Mouse (Mus musculus): ENCODE measurements at regions not wholly inside any gene's neighbourhood (a gene's known extent, or its start where the extent isn't known, plus 50 kb on each side); places are given as distances from the start of the nearest gene placed in this dataset.
A peak's percentile ranks its signal among the peaks of the same experiment; 100 is the strongest.

DNA sequence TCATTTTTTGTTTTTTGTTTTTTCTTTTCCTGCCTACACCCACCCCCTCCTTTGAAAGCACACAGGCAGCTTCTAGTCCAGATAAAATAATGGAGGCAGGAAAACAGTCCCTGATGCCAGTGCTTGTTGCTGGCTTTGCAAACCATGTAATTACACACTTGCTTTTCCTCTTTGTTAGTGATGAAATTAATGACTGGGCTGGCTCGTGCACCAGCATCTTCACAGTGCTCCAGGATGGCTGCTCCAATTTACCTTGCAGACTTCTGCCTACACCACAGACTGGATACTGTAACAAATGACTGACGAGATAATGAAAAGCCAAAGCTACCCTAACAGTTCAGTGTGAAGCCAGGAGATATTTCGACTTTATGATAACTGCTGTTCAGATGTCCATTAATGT lies 262.6 kb upstream of the Lrrc7 start:
- no peaks in the 10 kb centered on the region for H3K27me3 ChIP-seq (ENCODE audit: control insufficient read depth, insufficient read depth, insufficient read length)
- TF ChIP-seq SRF (IDR thresholded peaks at IDR 0.05; ENCODE audit: control insufficient read depth, insufficient read length, low read depth) (no peak), CEBPB (IDR thresholded peaks at IDR 0.05; ENCODE audit: insufficient read depth, poor library complexity, severe bottlenecking) (no peak), TCF3 (IDR thresholded peaks at IDR 0.05; ENCODE audit: insufficient read length, low read depth) (no peak), POLR2AphosphoS2 (IDR thresholded peaks at IDR 0.05; ENCODE audit: insufficient read length, low read depth) (no peak), POLR2A (IDR thresholded peaks at IDR 0.05; ENCODE audit: insufficient read length, low read depth) (no peak), TCF12 (IDR thresholded peaks at IDR 0.05; ENCODE audit: insufficient read depth, poor library complexity, severe bottlenecking) (no peak), E2F4 (IDR thresholded peaks at IDR 0.05; ENCODE audit: insufficient read depth) (no peak), USF1 (IDR thresholded peaks at IDR 0.05; ENCODE audit: low read depth) (no peak)
- H3ac ChIP-seq (ENCODE audit: control insufficient read depth, insufficient read length), result no peak overlapping the region
- no peaks in the 10 kb centered on the region for H3K36me3 ChIP-seq (ENCODE audit: control insufficient read depth, insufficient read depth)
- H3K4me3 ChIP-seq, result no peak overlapping the region
- H3K4me2 ChIP-seq (ENCODE audit: low read depth), result no peak overlapping the region
- H3K79me2 ChIP-seq (ENCODE audit: control insufficient read depth, insufficient read depth), result no peaks in the 10 kb centered on the region

DNA sequence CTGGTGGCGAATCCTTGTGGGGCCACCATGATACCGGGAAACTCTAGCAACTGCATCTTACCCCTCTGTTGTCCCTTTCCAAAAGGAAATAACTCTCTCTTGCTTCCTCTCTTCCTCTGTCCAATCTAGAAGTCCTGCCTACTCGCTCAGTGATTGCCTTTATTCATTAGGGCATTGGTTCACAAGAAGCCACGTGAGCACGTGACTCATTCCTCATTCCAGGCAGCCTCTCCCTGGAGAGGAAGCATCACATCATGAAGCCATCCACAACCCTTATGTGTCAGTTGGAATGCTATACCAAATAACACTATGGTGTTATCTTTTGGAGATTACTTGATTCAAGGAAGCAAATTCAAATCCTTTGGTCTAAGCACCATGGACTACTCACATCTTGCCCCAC lies 215.6 kb upstream of the Lrrc7 start:
- H3K27me3 ChIP-seq (ENCODE audit: control insufficient read depth, insufficient read depth, insufficient read length), result no peaks in the 10 kb centered on the region
- H3K4me2 ChIP-seq (ENCODE audit: low read depth), result no peak overlapping the region
- no peak overlapping the region for H3ac ChIP-seq (ENCODE audit: control insufficient read depth, insufficient read length)
- H3K4me3 ChIP-seq, result no peak overlapping the region
- no peak for TF ChIP-seq E2F4 (IDR thresholded peaks at IDR 0.05; ENCODE audit: insufficient read depth)
- TF ChIP-seq TCF3 (IDR thresholded peaks at IDR 0.05; ENCODE audit: insufficient read length, low read depth), result no peak
- peak; percentile 65 for TF ChIP-seq USF1 (IDR thresholded peaks at IDR 0.05; ENCODE audit: low read depth)
- no peak for TF ChIP-seq MAX (IDR thresholded peaks at IDR 0.05; ENCODE audit: low read depth)
- TF ChIP-seq TCF12 (IDR thresholded peaks at IDR 0.05; ENCODE audit: insufficient read depth, poor library complexity, severe bottlenecking), result no peak
- H3K79me2 ChIP-seq (ENCODE audit: control insufficient read depth, insufficient read depth), result no peaks in the 10 kb centered on the region
- H3K36me3 ChIP-seq (ENCODE audit: control insufficient read depth, insufficient read depth), result no peaks in the 10 kb centered on the region

All from myocyte (in vitro differentiated cells).